ENCODE assay signal across 10 mouse cellular contexts in genomic region chr10:20722651-20723520, GRCm38 (mm10). TPM values are rescaled to one million over a fixed set of nuclear protein-coding genes. Genes with fewer than 3 reads are reported as not detected.
A peak's percentile ranks its signal among the peaks of the same experiment; 100 is the strongest.
DNase-seq lines count a peak whose midpoint lies in the region; ATAC-seq and TF ChIP-seq lines count a peak whose summit lies in the region.
"Had no signal": no experiment of that assay in that cellular context is flagged by ENCODE, and none has a peak within 500 bp of the region (broad histone marks: within the 10 kb centered on the region; RNA-seq: fewer than 3 reads in every experiment).

No protein-coding gene starts in this region.

- H3K36me3 ChIP-seq in embryonic facial prominence, embryonic 15.5 days = no peaks in the 10 kb centered on the region
- no peaks in the 10 kb centered on the region for H3K36me3 ChIP-seq in hindbrain, embryonic 15.5 days
- no peaks in the 10 kb centered on the region for H3K36me3 ChIP-seq in liver, embryonic 13.5 days

- peaks cover 24% of the 10 kb centered on the region for H3K4me1 ChIP-seq in embryonic facial prominence, embryonic 15.5 days
- H3K4me1 ChIP-seq in hindbrain, embryonic 15.5 days (replicated peaks) = peaks cover 30% of the 10 kb centered on the region
- peaks cover 30% of the 10 kb centered on the region for H3K4me1 ChIP-seq in liver, embryonic 13.5 days (replicated peaks)

- H3K27me3 ChIP-seq in embryonic facial prominence, embryonic 15.5 days = no peaks in the 10 kb centered on the region
- no peaks in the 10 kb centered on the region for H3K27me3 ChIP-seq in hindbrain, embryonic 15.5 days
- H3K27me3 ChIP-seq in liver, embryonic 13.5 days = no peaks in the 10 kb centered on the region
- H3K27me3 ChIP-seq: CH12.LX had no signal

- peak overlapping the region; percentile 64 for H3K4me3 ChIP-seq in layer of hippocampus, adult 2 months
- H3K4me3 ChIP-seq in embryonic facial prominence, embryonic 15.5 days (replicated peaks) = peak overlapping the region; percentile 47
- peak overlapping the region; percentile 30 for H3K4me3 ChIP-seq in hindbrain, embryonic 15.5 days
- H3K4me3 ChIP-seq in liver, embryonic 13.5 days (replicated peaks) = no peak overlapping the region
- H3K4me3 ChIP-seq: erythroblast, embryonic 14.5 days had no signal

- no peak overlapping the region for H3K9ac ChIP-seq in embryonic facial prominence, embryonic 15.5 days
- H3K9ac ChIP-seq in hindbrain, embryonic 15.5 days = no peak overlapping the region
- no peak overlapping the region for H3K9ac ChIP-seq in liver, embryonic 13.5 days

- DNase-seq in layer of hippocampus, adult 2 months (ENCODE audit: low spot score in 2 of 2) = no peak
- no peak for DNase-seq in layer of hippocampus, adult 9-10 months (ENCODE audit: low spot score)
- DNase-seq in liver, embryonic 13.5 days = no peak
- peak; percentile 26 for DNase-seq in telencephalon, adult 2 months (ENCODE audit: low read depth, low spot score)
- DNase-seq in B cell, adult 2 months = no peak
- DNase-seq in adipocyte (ENCODE audit: low spot score) = no peak

- H3K4me2 ChIP-seq in embryonic facial prominence, embryonic 15.5 days (replicated peaks) = peak overlapping the region; percentile 59
- H3K4me2 ChIP-seq in hindbrain, embryonic 15.5 days = peak overlapping the region; percentile 56
- H3K4me2 ChIP-seq in liver, embryonic 13.5 days = 0 out of 2 replicates have a peak overlapping the region, but pooled peaks have one; percentile 24

- TF ChIP-seq CTCF in layer of hippocampus, adult 2 months (conservative IDR thresholded peaks at IDR 0.05) = no peak

- no peak for ATAC-seq in embryonic facial prominence, embryonic 15.5 days (ENCODE audit: insufficient number of reproducible peaks, low FRiP score, low TSS enrichment, low read depth)
- peak; percentile 43; the same call in 1 of the 2 replicates for ATAC-seq in hindbrain, embryonic 15.5 days (ENCODE audit: low FRiP score, low read depth)
- ATAC-seq in liver, embryonic 13.5 days (ENCODE audit: low read depth) = no peak

- H3K9me3 ChIP-seq in embryonic facial prominence, embryonic 15.5 days (replicated peaks) = no peaks in the 10 kb centered on the region
- H3K9me3 ChIP-seq in hindbrain, embryonic 15.5 days = no peaks in the 10 kb centered on the region
- no peaks in the 10 kb centered on the region for H3K9me3 ChIP-seq in liver, embryonic 13.5 days (replicated peaks)

- WGBS in embryonic facial prominence, embryonic 15.5 days = 38% methylated on average over 9 of the region's 9 CpGs
- 24% methylated on average over 9 of the region's 9 CpGs for WGBS in hindbrain, embryonic 15.5 days
- 44% methylated on average over 9 of the region's 9 CpGs for WGBS in liver, embryonic 13.5 days (ENCODE audit: insufficient replicate concordance)

- peak overlapping the region; percentile 89 for H3K27ac ChIP-seq in layer of hippocampus, adult 2 months
- H3K27ac ChIP-seq in embryonic facial prominence, embryonic 15.5 days (replicated peaks) = peak overlapping the region; percentile 63
- H3K27ac ChIP-seq in hindbrain, embryonic 15.5 days (replicated peaks) = peak overlapping the region; percentile 65
- no peak overlapping the region for H3K27ac ChIP-seq in liver, embryonic 13.5 days

RNA-seq across cellular contexts. Expression of gene Pde7b, which starts 2.0 kb away (rescaled TPM):
- total RNA-seq in layer of hippocampus, adult 2 months (2021) = 10 to 100 TPM; 27.6 to 27.8 TPM
- 10.5 and 11.5 TPM in 2 replicates for polyA plus RNA-seq in embryonic facial prominence, embryonic 15.5 days (2015; fragmentation: Nextera tagmentation; extraction: Ambion mirVana)
- 2.9 and 3.1 TPM in 2 replicates for polyA plus RNA-seq in hindbrain, embryonic 15.5 days (2015; fragmentation: Nextera tagmentation; extraction: Ambion mirVana)
- polyA plus RNA-seq in liver, embryonic 13.5 days (2015; fragmentation: Nextera tagmentation; extraction: Ambion mirVana) = 0.20 and 0.29 TPM in 2 replicates
- total RNA-seq: CH12.LX had no signal
- polyA plus RNA-seq: erythroblast, embryonic 14.5 days had no signal
